Mouse (Mus musculus): ENCODE measurements around the gene Dpep1. TPM values are rescaled to one million over a fixed set of nuclear protein-coding genes. Genes with fewer than 3 reads are reported as not detected.

The Dpep1 gene
- total RNA-seq, 2 experiments from 2014 or later = not detected

DNA sequence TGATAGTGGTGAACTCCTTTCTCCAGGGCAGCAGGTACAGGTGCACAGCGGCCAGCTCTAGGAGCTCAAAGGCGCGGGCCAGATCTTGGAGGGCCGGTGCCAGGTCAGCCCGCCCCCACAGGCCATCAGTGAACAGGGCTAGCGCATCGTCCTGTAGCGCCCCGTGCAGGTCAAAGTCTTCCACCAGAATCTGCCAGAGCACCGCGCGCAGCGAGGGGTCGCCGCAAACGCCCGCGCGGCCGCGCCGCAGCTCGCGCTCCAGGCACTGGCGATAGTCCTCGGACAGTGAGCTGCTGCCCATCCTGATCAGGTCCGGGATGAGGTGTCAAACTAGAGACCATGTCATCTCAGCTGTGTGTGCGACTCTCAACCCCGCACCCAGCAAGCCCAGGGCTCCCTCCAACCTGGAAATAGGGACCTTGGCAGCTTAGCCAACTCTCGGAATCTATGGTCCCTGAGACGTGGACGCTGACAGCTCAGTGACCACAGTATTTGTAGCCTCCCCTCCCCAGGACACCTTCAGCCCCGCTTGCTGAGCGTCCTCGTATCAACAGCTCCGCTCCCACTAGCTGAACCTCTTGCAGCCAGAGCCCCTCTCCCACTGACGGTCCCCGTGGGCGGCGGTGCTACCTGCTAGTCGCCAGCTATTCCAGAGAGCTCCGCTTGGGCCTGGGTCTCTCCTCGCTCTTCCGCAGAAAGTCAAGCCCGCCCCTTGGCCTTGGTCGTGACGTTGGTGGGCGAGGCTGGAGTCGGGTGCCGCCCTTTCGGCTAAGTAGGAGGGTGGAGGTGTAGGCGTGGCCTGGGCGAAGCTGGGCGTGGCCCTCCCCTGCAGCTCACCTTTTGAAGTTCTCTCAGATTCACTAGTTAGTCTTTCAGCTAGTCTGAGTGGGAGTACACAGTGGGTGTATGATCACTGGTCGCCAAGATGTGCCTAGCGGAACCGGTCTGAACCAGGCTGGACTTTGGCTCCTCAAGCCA is 49.8 kb downstream of the Dpep1 start, which contains the start of gene Spata2l:
Gene Spata2l (minus strand): TSS at position 714 of the 978 bp plus-strand sequence.
- Histone ChIP-seq H3K27ac (peak within 1 kb of the TSS; percentile 93), H3K4me3 (peak within 1 kb of the TSS; percentile 74)
- TF ChIP-seq CTCF (IDR thresholded peaks at IDR 0.05) = peak; percentile 22
- peak; percentile 83 to 87 for DNase-seq (ENCODE audit: extremely low spot score in 1 of 2, low spot score in 2 of 2)
- intact Hi-C loops (cut with DNase I) = loop anchor here (1.0 kb wide), 1 partner anchor 18 kb away; the partner anchor contains the start of genes Vps9d1 and Zfp276

DNA sequence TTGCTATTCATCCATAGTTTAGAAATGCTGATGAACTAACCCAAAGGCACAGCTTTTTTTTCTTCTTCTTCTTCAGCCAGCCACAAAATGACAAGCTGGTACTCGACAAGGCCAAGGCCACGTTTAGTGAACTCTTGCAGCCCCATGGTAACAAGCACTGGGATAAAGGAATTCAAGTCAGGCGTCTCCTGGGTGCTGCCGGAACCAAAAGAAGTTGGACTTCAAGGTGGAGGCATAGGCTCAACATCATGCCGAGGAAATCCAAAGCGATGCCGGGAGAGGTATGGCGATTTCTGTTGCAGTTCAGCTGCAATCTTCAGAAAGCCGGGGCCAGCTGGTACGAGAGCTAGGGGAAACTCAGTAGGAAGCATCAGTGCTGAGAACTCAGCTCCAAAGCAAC is 53.4 kb downstream of the Dpep1 start:
- H3K4me3 ChIP-seq = no peak overlapping the region
- DNase-seq (ENCODE audit: extremely low spot score in 1 of 2, low spot score in 2 of 2) = no peak
- TF ChIP-seq CTCF (IDR thresholded peaks at IDR 0.05) = no peak
- intact Hi-C loops (cut with DNase I) = no loop called here
- H3K27ac ChIP-seq = peak overlapping the region; percentile 44; the same call in 1 of the 2 replicates

DNA sequence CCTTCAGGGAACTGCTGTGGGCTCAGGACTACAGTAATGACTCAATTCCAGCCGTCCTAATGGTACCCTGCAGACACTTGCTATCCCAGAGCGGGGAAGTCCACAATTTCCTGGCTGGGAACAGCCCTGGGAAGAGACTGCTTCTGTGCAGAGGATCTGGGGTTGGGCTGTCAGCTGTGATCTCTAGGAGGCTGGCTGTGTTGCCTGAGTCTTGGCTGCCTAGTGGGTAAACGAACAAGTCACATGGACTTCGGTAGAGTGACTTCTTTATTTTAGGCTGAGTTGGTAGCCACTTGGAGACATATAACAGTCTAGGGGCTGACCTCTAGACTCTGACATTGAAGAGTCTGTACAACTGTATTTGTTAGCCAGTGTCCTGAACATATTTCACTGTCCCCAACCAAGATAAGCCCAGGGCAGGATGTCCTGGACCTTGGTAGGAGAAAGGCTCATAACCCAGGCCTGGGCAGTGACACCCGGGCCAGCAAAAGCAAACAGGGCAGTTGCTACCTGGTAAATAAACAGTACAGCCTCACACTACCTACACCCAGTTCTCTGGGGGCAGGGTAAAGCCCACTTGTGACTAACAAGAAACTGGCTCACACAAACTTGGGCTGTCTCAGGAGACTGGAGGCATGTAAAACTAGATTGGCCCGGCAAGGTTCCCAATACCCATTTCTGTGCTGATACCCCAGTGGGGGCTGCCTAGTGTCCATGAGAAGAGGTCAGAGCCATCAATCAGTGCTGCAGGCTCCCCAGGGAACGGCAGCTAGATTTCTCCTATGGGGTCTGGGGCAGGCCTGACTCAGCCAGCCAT is 56.3 kb downstream of the Dpep1 start:
- no peak overlapping the region for H3K27ac ChIP-seq
- DNase-seq (ENCODE audit: extremely low spot score in 1 of 2, low spot score in 2 of 2) = no peak
- TF ChIP-seq CTCF (IDR thresholded peaks at IDR 0.05) = no peak
- H3K4me3 ChIP-seq = no peak overlapping the region
- intact Hi-C loops (cut with DNase I) = no loop called here

DNA sequence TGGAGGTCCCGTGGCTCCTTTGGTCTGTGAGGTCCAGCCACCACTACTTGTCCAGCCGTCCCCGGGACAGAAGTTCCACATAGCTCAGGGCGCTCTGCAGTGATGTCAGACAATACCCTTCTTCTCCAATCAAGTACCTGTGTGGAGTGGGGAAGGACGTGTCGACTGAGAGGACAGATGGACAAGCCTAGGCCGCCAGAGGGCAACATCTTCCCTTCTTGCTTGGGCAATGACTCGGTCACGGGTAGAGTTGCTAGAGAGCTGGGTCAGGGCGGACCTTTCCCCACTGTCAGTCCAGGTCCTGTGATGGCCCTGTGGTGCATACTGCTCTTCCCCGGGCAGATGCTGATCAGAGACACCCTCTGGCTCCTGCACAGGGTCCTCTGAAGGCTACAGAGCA is 57.0 kb downstream of the Dpep1 start:
- no peak for DNase-seq (ENCODE audit: extremely low spot score in 1 of 2, low spot score in 2 of 2)
- intact Hi-C loops (cut with DNase I) = no loop called here
- TF ChIP-seq CTCF (IDR thresholded peaks at IDR 0.05) = no peak; the same call in 1 of the 2 replicates
- no peak overlapping the region for H3K27ac ChIP-seq
- H3K4me3 ChIP-seq = no peak overlapping the region

DNA sequence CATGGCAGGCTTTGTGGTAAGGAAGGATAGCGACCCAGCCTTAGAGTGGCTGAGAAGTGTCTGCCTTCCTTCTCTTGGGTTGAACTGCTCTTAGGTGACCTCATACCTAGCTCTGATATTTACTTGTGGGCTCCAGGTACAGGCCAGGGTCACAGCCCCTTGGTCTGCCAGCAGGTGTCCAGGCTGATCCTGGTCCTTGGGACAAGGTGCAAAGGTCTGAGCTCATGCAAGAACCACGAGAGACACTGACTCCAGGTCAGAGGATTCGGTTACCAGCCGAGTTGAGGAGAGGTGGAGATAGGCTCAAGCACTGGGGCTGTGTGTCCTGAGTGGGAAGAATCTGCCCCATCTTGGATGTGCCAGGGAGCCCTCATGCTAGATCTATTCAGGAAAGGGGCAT is 58.3 kb downstream of the Dpep1 start:
- intact Hi-C loops (cut with DNase I) = no loop called here

DNA sequence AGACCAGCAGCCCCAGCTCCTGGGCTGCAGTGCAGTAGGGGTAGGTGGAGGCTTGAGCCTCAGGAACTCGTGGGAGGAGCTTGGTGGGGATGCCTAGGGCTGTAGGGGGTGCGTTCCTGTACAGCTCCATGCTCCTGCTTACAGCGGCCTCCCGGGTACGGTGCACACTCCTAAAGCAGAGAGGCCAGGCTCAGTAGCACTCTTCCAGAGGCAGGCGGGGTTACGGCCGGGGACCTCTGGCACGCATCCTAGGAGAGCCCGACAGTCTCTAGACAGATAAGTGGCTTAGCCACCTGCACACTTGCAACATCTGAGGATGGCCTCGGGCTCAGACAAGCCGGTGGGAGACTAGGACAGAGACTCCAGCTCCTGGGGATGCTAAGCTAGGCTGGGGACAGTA is 59.5 kb downstream of the Dpep1 start:
- H3K27ac ChIP-seq = no peak overlapping the region
- TF ChIP-seq CTCF (IDR thresholded peaks at IDR 0.05) = no peak
- intact Hi-C loops (cut with DNase I) = no loop called here
- no peak overlapping the region for H3K4me3 ChIP-seq
- no peak for DNase-seq (ENCODE audit: extremely low spot score in 1 of 2, low spot score in 2 of 2)

More for the DNA sequence above, 58.3 kb downstream of the Dpep1 start:
- no peak for DNase-seq (ENCODE audit: extremely low spot score in 1 of 2, low spot score in 2 of 2)
- Histone ChIP-seq H3K4me3 (no peak overlapping the region), H3K27ac (no peak overlapping the region)
- no peak for TF ChIP-seq CTCF (IDR thresholded peaks at IDR 0.05)

DNA sequence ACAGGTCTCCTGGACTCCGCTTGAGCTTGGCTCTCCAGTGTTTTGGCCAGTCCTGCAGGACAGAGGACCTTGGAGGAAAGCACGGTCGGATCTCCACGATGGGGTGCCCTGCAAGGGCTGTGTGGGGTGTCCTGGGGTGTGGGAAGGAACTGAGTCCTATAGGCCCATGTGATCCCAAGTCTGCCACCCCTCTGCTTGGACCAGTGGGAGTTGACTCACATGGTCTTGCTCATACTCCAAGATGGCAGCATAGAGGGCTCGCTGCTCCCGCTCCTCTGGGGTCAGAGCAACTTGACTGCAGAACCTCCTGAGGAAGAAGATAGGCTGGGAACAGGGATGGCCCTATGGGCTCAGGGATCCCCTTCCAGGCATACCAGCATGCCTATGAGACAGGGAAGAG is 61.7 kb downstream of the Dpep1 start:
- DNase-seq (ENCODE audit: extremely low spot score in 1 of 2, low spot score in 2 of 2) = no peak
- no peak for TF ChIP-seq CTCF (IDR thresholded peaks at IDR 0.05)
- Histone ChIP-seq H3K27ac (no peak overlapping the region), H3K4me3 (no peak overlapping the region)
- intact Hi-C loops (cut with DNase I) = no loop called here

DNA sequence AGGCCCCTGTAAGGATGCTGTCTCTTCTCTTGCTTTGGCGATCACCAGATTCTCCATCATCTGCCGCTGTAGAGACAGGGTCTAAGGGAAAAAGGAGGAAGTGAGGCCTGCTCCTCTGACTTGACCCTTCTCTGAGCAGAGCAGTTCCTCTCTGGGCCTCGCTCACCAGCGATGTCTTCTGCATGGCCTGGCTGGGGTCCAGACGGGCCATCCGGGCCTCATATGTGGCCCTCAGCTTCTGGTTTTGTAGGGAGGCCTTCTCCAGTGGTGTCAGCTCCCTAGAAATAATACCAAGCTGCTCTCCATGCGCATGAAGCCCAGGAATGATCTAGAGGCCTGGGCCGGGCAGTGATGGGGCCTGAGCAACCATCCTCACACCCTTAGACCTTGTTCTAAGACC is 62.6 kb downstream of the Dpep1 start:
- Histone ChIP-seq H3K4me3 (no peak overlapping the region), H3K27ac (no peak overlapping the region)
- no peak for TF ChIP-seq CTCF (IDR thresholded peaks at IDR 0.05)
- intact Hi-C loops (cut with DNase I) = no loop called here
- no peak for DNase-seq (ENCODE audit: extremely low spot score in 1 of 2, low spot score in 2 of 2)

DNA sequence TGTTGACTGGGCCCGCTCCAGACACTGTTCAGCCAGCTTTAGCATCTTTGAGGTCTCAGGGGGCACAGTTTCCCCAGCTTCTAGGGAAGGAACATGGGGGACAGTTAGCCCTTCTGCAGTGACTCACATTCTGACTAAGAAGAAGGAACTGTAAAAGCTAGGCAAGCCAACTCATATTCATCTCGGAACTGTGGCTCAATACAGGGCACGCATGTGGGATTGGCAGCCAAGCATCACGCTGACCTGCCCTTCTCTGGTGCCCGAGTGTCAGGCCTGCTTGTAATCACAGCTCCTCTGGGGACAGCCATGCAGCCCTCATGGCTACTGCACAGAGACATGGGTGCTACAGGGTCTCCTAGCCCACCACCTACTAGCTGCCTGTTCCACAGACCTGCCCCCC is 64.9 kb downstream of the Dpep1 start:
- H3K27ac ChIP-seq = no peak overlapping the region
- TF ChIP-seq CTCF (IDR thresholded peaks at IDR 0.05) = no peak
- no peak for DNase-seq (ENCODE audit: extremely low spot score in 1 of 2, low spot score in 2 of 2)
- intact Hi-C loops (cut with DNase I) = loop anchor here (10.0 kb wide), 1 partner anchor 114 kb away; no protein-coding TSS in a partner anchor
- H3K4me3 ChIP-seq = no peak overlapping the region

Other genes starting within 250 kb of the Dpep1 start
- 100 to 1,000 TPM; 161 to 175 TPM for gene Ankrd11, start 144.0 kb upstream of the Dpep1 start, total RNA-seq (2021)
- 10 to 100 TPM; 66.2 to 68.8 TPM for gene Spg7, start 123.3 kb upstream of the Dpep1 start, total RNA-seq (2021)
- 100 to 1,000 TPM; 369 to 415 TPM for gene Rpl13, start 83.9 kb upstream of the Dpep1 start, total RNA-seq (2021)
- 10 to 100 TPM; 68.5 to 89.8 TPM for gene Cpne7, start 68.9 kb upstream of the Dpep1 start, total RNA-seq (2021)
- gene Sult5a1, start 27.9 kb upstream of the Dpep1 start, total RNA-seq (2021) = under 1 TPM in 1 of 2 experiments, not detected in 1; 0.84 TPM
- gene Chmp1a, start 26.5 kb downstream of the Dpep1 start, total RNA-seq (2021) = 100 to 1,000 TPM in 1 of 2 experiments, 10 to 100 TPM in 1; 86.2 to 104 TPM
- 1 to 10 TPM; 6.3 to 8.1 TPM for gene Spata33, start 26.6 kb downstream of the Dpep1 start, total RNA-seq (2021)
- 100 to 1,000 TPM; 101 to 111 TPM for gene Cdk10, start 38.6 kb downstream of the Dpep1 start, total RNA-seq (2021)
- 10 to 100 TPM; 75.4 to 97.5 TPM for gene Spata2l, start 50.0 kb downstream of the Dpep1 start, total RNA-seq (2021)
- gene Zfp276, start 68.0 kb downstream of the Dpep1 start, total RNA-seq (2021) = 10 to 100 TPM; 26.4 to 29.2 TPM
- 10 to 100 TPM; 53.3 to 63.0 TPM for gene Vps9d1, start 68.1 kb downstream of the Dpep1 start, total RNA-seq (2021)
- gene Fanca, start 132.3 kb downstream of the Dpep1 start, total RNA-seq (2021) = 1 to 10 TPM; 3.1 to 3.7 TPM
- 10 to 100 TPM; 14.1 to 19.5 TPM for gene Spire2, start 146.5 kb downstream of the Dpep1 start, total RNA-seq (2021)
- gene Tcf25, start 187.5 kb downstream of the Dpep1 start, total RNA-seq (2021) = 100 to 1,000 TPM; 586 to 610 TPM
- under 1 TPM; 0.18 to 0.19 TPM for gene Mc1r, start 220.9 kb downstream of the Dpep1 start, total RNA-seq (2021)
- gene Tubb3, start 225.2 kb downstream of the Dpep1 start, total RNA-seq (2021) = 100 to 1,000 TPM; 373 to 377 TPM
- gene Def8, start 237.3 kb downstream of the Dpep1 start, total RNA-seq (2021) = 10 to 100 TPM; 55.0 to 55.5 TPM